Mouse (Mus musculus): ENCODE data around the gene B3gnt9. TPM values are rescaled to one million over a fixed set of nuclear protein-coding genes. Genes with fewer than 3 reads are reported as not detected.
A peak's percentile ranks its signal among the peaks of the same experiment; 100 is the strongest.

The B3gnt9 gene
- polyA plus RNA-seq, 1 experiment from 2014 or later, result 13.5 TPM

GRCm38 (mm10) chr8:105264024-105264982 lies 9.3 kb upstream of the B3gnt9 start, which contains the start of the genes Tradd and Fbxl8:
Gene Tradd (minus strand): TSS chr8:105264609.
Gene Fbxl8 (plus strand): TSS chr8:105264648.
- H3K4me3 ChIP-seq (replicated peaks), result peak within 1 kb of the TSS; percentile 60
- no peak within 1 kb of the TSS for H3K27ac ChIP-seq
- no peaks in the 10 kb centered on the region for H3K36me3 ChIP-seq
- H3K4me2 ChIP-seq, result peak within 1 kb of the TSS; percentile 82
- no peaks in the 10 kb centered on the region for H3K9me3 ChIP-seq (replicated peaks)
- H3K27me3 ChIP-seq, result peaks cover 90% of the 10 kb centered on the region
- peak; percentile 71 for ATAC-seq (replicated peaks; ENCODE audit: low FRiP score)
- WGBS, result 2% methylated on average over 54 of the region's 54 CpGs
- H3K4me1 ChIP-seq, result peaks cover 44% of the 10 kb centered on the region
- H3K9ac ChIP-seq, result peak within 1 kb of the TSS; percentile 54

DNA sequence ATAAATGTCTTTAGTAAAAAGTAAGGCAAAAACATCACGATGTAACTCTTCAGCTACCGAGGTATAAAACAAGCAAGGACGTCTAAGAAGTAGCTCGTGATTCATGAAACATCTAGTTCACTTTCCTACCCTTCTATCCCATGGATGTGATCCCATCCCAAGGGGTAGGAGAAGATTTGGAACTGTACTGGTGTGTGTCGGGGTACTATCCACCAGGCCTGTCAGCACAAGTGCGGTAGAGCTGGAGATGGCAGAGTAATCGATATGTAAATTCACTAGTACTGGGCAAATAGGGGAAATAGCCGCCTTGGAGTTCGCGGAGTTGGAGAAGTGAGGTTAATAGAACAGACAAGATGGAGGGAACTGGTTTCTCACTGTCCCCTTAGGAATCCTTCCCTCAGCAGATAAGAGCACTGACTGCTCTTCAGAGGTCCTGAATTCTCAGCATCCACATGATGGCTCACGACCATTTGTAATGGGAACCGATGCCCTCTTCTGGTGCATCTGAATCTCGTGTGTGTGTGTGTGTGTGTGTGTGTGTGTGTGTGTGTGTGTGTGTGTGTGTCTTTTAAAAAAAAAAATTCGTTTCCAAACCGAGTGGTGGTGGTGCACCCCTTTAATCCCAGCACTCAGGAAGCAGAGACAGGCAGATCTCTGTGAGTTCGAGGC lies 8.4 kb upstream of the B3gnt9 start:
- peak overlapping the region; percentile 60 for H3K4me3 ChIP-seq (replicated peaks)
- no peak for ATAC-seq (replicated peaks; ENCODE audit: low FRiP score)
- H3K9me3 ChIP-seq (replicated peaks), result no peaks in the 10 kb centered on the region
- no peak overlapping the region for H3K27ac ChIP-seq
- peak overlapping the region; percentile 82 for H3K4me2 ChIP-seq
- H3K27me3 ChIP-seq, result peaks cover 90% of the 10 kb centered on the region
- WGBS, result 40% methylated on average over 16 of the region's 16 CpGs
- H3K36me3 ChIP-seq, result no peaks in the 10 kb centered on the region
- H3K4me1 ChIP-seq, result peaks cover 44% of the 10 kb centered on the region
- no peak overlapping the region for H3K9ac ChIP-seq

DNA sequence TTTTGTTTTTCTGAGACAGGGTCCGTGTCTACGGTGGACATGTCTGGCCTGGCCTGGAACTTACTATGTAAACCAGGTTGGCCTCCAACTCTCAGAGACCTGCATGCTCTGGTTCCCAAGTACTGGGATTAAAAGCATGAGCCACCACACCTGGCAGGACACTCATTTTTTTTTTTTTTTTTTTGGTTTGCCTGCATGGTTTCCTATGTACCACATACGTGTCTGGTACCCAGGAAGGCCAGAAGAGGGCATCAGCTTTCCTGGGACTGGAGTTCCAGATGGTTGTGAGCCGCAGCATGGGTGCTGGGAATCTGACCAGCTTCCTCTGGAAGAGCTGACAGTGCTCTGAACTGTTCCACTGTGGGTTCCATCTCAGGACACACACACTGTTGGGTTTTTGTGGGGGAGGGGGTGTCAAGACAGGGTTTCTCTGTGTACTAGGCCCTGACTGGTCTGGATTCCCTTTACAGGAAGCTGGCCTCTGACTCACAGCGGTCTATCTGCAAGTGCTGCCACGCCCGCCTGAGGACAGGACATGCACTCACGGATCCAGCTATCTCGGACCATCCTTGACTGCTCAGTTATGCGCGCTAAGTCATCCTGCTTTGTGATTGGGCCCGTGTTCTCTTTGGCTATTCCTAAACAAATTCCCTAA lies 6.5 kb upstream of the B3gnt9 start:
- Histone ChIP-seq H3K27ac (no peak overlapping the region), H3K4me2 (no peak overlapping the region), H3K36me3 (no peaks in the 10 kb centered on the region), H3K4me1 (peaks cover 34% of the 10 kb centered on the region), H3K4me3 (replicated peaks) (no peak overlapping the region), H3K9me3 (replicated peaks) (no peaks in the 10 kb centered on the region), H3K27me3 (peaks cover 87% of the 10 kb centered on the region), H3K9ac (no peak overlapping the region)
- 86% methylated on average over 12 of the region's 12 CpGs for whole genome bisulfite sequencing
- ATAC-seq (replicated peaks; ENCODE audit: low FRiP score), result no peak

DNA sequence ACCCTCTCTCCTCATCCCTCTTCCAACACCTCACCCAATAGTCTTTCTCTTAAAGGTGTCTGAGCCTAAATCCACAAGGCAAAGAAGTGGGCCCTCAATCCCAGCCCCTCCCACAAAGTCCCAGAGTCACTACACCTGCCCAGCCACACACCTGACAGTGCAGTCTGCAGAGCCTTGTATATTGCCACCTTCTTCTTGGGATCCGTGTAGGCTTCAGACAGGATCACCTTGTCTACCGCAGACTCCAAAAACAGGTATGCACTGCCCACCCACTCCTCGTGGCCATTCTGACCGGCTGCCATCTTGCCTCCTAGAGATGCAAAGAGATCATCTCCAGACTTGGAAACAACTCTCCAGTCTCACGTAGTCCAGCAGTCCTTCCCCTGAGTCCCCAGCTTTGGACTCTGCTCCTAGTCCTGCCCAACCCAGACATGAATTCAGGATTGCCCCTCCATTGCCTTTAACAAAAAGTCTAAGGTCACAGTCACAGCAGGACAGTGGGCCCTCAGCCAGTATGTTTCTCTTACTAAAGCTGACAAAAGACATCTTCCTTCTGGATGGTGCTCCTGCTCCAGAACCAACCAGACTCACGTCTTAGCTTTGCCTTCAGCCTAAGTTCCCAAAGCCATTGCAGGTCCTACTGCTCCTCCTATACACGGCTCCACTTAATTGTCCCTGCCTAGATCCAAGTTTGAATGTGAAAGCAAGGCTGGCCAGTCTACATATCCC lies 5.6 kb upstream of the B3gnt9 start:
- Histone ChIP-seq H3K9me3 (replicated peaks) (no peaks in the 10 kb centered on the region), H3K36me3 (no peaks in the 10 kb centered on the region), H3K27me3 (peaks cover 87% of the 10 kb centered on the region), H3K4me3 (replicated peaks) (no peak overlapping the region), H3K4me1 (peaks cover 35% of the 10 kb centered on the region), H3K27ac (no peak overlapping the region), H3K4me2 (no peak overlapping the region), H3K9ac (no peak overlapping the region)
- ATAC-seq (replicated peaks; ENCODE audit: low FRiP score), result no peak
- WGBS, result 70% methylated on average over 7 of the region's 7 CpGs

DNA sequence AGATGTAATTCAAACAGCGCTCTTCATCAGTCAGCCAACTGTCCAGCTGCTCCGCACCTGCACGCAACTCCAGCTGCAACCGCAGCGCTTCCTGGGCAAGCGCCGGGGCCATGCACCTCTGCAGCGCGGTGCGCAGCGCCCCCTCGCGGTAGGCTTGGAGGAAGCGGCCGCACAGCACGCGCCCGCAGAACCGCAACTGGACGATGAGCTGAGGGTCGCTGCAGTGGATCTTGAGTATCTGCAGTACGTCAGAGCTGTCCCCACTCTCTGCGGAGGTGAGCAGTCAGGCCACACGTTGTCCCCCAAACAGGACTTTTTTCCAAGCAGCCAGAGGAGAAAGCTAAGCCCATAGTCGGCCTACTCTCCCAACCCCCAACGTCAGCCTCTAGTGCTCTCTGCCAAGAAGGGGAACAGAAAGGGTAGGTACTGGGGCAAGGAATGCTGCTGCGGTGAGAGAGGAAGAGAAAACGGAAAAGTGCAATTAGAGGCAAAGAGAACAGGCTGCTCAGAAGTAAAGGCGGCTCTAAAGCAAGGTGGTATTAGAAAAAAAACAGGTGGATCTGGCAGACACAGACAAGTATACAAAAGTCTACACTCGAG lies 4.9 kb upstream of the B3gnt9 start:
- Histone ChIP-seq H3K9me3 (replicated peaks) (no peaks in the 10 kb centered on the region), H3K4me3 (replicated peaks) (peak overlapping the region; percentile 48), H3K27me3 (peaks cover 87% of the 10 kb centered on the region), H3K36me3 (no peaks in the 10 kb centered on the region), H3K4me2 (peak overlapping the region; percentile 88), H3K4me1 (peaks cover 36% of the 10 kb centered on the region), H3K9ac (peak overlapping the region; percentile 41), H3K27ac (no peak overlapping the region)
- peak; percentile 33; the same call in 1 of the 2 replicates for ATAC-seq (replicated peaks; ENCODE audit: low FRiP score)
- 3% methylated on average over 30 of the region's 30 CpGs for WGBS

- Histone ChIP-seq H3K9me3 (replicated peaks) (no peaks in the 10 kb centered on the region), H3K4me2 (peak overlapping the region; percentile 88), H3K9ac (peak overlapping the region; percentile 41), H3K4me3 (replicated peaks) (peak overlapping the region; percentile 48), H3K27ac (no peak overlapping the region), H3K36me3 (no peaks in the 10 kb centered on the region), H3K4me1 (peaks cover 39% of the 10 kb centered on the region), H3K27me3 (peaks cover 86% of the 10 kb centered on the region)
- 3% methylated on average over 55 of the region's 55 CpGs for WGBS
- ATAC-seq (replicated peaks; ENCODE audit: low FRiP score), result peak; percentile 12
These were observed 4.2 kb upstream of the B3gnt9 start for GRCm38 (mm10) chr8:105258911-105259720.

GRCm38 (mm10) chr8:105257318-105258114 lies 2.6 kb upstream of the B3gnt9 start:
- peaks cover 7% of the 10 kb centered on the region for H3K36me3 ChIP-seq
- H3K9me3 ChIP-seq (replicated peaks), result no peaks in the 10 kb centered on the region
- H3K4me1 ChIP-seq, result peaks cover 42% of the 10 kb centered on the region
- no peak overlapping the region for H3K4me2 ChIP-seq
- no peak overlapping the region for H3K27ac ChIP-seq
- no peak overlapping the region for H3K4me3 ChIP-seq (replicated peaks)
- peaks cover 72% of the 10 kb centered on the region for H3K27me3 ChIP-seq
- no peak overlapping the region for H3K9ac ChIP-seq
- ATAC-seq (replicated peaks; ENCODE audit: low FRiP score), result no peak
- 67% methylated on average over 7 of the region's 7 CpGs for WGBS

DNA sequence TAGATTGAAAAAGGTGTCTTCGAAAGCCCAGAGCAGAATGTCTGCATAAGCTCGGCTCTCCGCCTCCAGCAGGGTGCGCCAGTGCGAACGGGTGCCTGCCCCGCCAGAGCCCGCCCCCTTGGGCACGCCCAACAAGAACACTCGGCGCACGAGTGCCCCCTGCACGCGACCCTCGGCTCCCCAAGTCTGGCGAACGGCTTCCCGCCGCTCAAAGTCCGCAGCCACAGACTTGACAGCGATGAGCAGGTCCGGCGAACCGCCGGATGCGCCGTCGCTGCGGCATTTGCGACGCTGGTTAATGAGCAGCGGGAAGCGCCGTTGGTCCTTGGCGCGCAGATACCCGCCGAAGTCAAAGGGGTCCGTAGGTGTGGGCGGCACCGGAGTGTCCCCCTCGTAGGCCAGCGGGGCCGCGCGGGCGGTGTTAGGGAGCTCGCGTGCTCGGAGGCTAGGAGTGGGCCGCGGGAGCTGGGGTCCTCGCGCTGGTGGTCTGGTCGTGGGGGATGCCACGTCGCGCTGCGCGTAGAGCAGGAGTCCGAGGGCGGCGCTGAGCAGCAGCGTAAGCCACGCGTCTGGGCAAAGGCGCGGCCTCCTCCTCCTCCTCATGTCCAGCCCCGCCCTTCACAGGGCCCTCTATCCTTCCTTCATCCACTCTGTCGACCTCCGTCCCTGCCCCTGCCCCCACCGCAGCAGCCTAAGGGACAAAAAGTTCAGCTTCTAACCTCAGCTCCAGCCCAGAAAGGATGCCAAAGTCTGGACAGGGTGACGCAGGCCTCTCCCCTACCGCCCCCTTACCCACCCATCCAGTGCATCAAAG lies 594 bp downstream of the B3gnt9 start:
- Histone ChIP-seq H3K9me3 (replicated peaks) (no peaks in the 10 kb centered on the region), H3K9ac (peak overlapping the region; percentile 65), H3K27me3 (peaks cover 43% of the 10 kb centered on the region), H3K27ac (peak overlapping the region; percentile 85), H3K4me1 (peaks cover 33% of the 10 kb centered on the region), H3K4me2 (peak overlapping the region; percentile 100), H3K36me3 (peaks cover 37% of the 10 kb centered on the region), H3K4me3 (replicated peaks) (peak overlapping the region; percentile 71)
- under 1% methylated on average over 74 of the region's 74 CpGs for WGBS
- peak; percentile 85 for ATAC-seq (replicated peaks; ENCODE audit: low FRiP score)

DNA sequence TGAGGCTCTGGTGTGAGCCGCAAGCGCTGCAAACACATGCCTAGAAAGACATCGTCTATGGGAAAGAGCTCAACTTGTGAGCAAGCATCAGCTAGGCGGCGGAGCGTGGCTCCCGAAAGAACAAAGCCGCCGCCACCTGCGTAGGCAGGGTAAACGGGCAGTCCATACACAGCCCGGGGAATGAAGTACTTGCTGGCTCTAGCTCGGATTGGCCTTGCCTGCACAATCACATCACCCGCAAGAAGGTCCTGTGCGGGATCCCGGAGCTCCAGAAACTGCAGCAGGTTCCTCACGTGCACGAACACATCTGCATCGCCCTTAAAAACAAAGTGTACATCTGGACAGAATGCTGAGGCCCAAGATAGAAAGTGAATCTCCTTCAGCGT lies 1.2 kb downstream of the B3gnt9 start:
- H3K9ac ChIP-seq, result no peak overlapping the region
- no peaks in the 10 kb centered on the region for H3K9me3 ChIP-seq (replicated peaks)
- H3K36me3 ChIP-seq, result peaks cover 43% of the 10 kb centered on the region
- peak; percentile 13; the same call in 1 of the 2 replicates for ATAC-seq (replicated peaks; ENCODE audit: low FRiP score)
- no peak overlapping the region for H3K27ac ChIP-seq
- peak overlapping the region; percentile 71 for H3K4me3 ChIP-seq (replicated peaks)
- H3K4me1 ChIP-seq, result peaks cover 27% of the 10 kb centered on the region
- peak overlapping the region; percentile 100 for H3K4me2 ChIP-seq
- WGBS, result 35% methylated on average over 20 of the region's 20 CpGs
- H3K27me3 ChIP-seq, result peaks cover 37% of the 10 kb centered on the region
